Mouse (Mus musculus): ENCODE measurements at regions not wholly inside any gene's neighbourhood (a gene's known extent, or its start where the extent isn't known, plus 50 kb on each side); places are given as distances from the start of the nearest gene placed in this dataset.
A peak's percentile ranks its signal among the peaks of the same experiment; 100 is the strongest.

DNA sequence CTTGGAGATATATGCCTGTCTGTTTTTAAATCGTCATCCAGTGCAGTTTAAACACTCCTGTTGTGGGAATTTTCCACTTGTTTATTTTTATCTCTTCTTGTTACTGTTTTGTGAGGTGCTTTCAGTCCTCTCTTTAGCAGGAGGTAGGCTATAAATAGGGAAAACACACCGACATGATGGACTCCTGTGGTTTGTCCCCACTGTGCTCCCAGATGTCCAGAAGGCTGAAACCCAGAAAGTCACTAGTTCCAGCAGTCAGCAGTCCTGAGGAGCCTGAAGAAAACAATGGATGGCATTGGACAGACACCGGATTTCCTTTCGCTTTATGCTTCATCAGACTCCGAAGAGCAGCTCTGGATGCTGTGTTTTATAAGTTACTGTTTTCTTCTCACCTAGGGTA, 55.2 kb upstream of the Armh4 start:
- no peak for DNase-seq (ENCODE audit: low read depth, low spot score)

DNA sequence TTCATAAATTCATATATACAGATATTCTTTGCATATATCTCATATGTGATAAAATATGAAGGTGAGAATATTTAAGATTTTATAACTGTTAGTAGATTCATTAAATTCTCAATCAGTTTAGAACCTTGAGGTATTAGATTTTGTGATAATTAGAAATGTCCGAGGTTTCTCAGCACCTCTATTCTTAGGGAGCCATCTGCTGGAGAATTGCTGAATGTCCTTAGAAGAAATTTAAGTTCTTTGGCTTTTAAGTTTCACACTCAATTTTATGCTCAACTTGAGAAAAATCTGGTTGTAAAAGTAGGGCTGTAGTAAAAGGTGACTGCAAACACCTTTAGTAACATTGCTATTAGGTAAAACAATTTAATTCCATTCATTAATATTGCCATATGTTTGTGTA, 51.5 kb upstream of the Armh4 start:
- DNase-seq (ENCODE audit: low read depth, low spot score), result peak; percentile 8
